Mouse (Mus musculus): ENCODE results near the gene Ky. TPM values are rescaled to one million over a fixed set of nuclear protein-coding genes. Genes with fewer than 3 reads are reported as not detected.

The Ky gene
- total RNA-seq, 1 experiment: 0.04 TPM

DNA sequence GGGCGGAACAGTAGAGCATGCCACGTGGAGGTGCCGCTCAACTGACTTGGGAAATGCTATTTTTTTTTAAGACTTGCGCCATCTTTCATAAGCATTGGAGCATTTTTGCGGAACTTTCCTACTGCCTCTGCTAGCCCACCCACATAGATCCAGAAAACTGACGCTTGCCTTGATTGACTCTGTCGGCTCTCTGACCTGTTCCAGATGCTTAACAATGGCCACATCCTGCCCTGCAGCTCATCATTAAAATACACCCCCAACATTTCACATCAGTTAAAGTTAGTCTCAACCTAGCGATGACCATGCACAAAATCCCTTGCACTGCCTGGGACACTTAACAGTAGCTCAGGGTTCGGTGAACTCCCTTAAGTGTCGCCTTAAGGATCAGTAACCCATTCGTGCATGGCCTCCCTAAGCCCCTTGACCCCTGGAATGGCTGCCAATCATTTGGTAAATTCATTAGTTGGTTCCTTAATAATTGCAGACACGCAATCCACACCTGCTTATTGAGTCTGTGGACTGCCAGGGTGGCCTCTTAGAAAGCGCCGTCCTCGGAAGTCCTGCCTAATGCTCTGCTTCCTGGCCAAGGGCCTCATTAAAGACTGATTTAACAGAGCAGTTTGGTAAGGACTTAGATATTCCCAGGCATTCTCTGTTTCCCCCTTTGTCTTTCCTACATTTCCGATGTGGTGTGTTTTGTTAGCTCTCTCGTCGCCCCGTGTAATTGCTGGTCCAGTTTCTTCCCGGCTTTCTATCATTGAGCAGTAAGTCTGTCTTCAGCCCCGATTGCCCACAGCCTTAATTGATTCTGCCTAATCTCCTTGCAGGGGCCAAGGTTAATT is 25.7 kb downstream of the Ky start:
- no peaks in the 10 kb centered on the region for H3K9me3 ChIP-seq (ENCODE audit: control insufficient read depth, insufficient read depth, low read depth, low read length)
- no peak for TF ChIP-seq MAFK (IDR thresholded peaks at IDR 0.05; ENCODE audit: insufficient read depth, low read depth, low read length)
- TF ChIP-seq ZNF384 (IDR thresholded peaks at IDR 0.05; ENCODE audit: low read depth, low read length): no peak
- no peak for TF ChIP-seq ZC3H11A (IDR thresholded peaks at IDR 0.05; ENCODE audit: borderline replicate concordance, low read depth, low read length)
- no peak for TF ChIP-seq HCFC1 (IDR thresholded peaks at IDR 0.05; ENCODE audit: borderline replicate concordance, insufficient read depth, low read length)
- no peak for TF ChIP-seq CHD2 (IDR thresholded peaks at IDR 0.05; ENCODE audit: low read depth, low read length)
- no peak overlapping the region for H3K9ac ChIP-seq (ENCODE audit: insufficient read depth, low read depth, low read length, poor library complexity, severe bottlenecking)
- in situ Hi-C loops (cut with MboI; ENCODE audit: low sequenced_read_pairs in 2 of 2, unreplicated experiment in 2 of 2): no loop called here
- no peak overlapping the region for H3K4me3 ChIP-seq (ENCODE audit: insufficient read depth in 1 of 2, low read depth in 1 of 2, low read length in 2 of 2, poor library complexity in 1 of 2, severe bottlenecking in 1 of 2)
- H3K4me1 ChIP-seq (ENCODE audit: control insufficient read depth in 2 of 2, insufficient read depth in 2 of 2, low read length in 2 of 2, poor library complexity in 1 of 2): peaks cover 2 to 7% of the 10 kb centered on the region in 2 experiments; a peak in 2 of 4 replicates
- H3K36me3 ChIP-seq (ENCODE audit: control insufficient read depth, insufficient read depth, low read length, poor library complexity, severe bottlenecking): no peaks in the 10 kb centered on the region
- no peak for DNase-seq (ENCODE audit: low read depth, low spot score)
- no peak overlapping the region for H3K27ac ChIP-seq (ENCODE audit: insufficient read depth, low read depth, low read length, poor library complexity, severe bottlenecking)

DNA sequence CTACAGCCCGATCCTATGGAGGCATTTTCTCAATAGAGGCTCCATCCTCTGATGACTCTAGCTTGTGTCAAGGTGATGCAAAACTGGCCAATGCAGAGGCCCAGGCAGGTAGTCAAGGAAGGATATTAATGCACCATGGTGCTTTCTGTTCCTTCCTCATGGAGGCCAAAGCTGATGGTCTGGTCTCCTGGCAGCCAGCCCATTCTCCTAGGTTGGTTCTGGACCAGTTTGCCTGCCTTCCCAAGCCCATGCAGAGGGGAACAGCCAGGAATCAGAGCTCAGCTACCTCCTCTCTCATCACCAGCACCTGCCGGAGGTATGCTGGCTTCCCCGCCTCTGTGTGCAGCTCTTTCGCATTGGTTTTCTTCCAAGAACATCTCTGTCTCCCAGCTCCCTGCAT is 31.4 kb downstream of the Ky start:
- no peaks in the 10 kb centered on the region for H3K36me3 ChIP-seq (ENCODE audit: control insufficient read depth, insufficient read depth, low read length, poor library complexity, severe bottlenecking)
- H3K9me3 ChIP-seq (ENCODE audit: control insufficient read depth, insufficient read depth, low read depth, low read length): no peaks in the 10 kb centered on the region
- H3K9ac ChIP-seq (ENCODE audit: insufficient read depth, low read depth, low read length, poor library complexity, severe bottlenecking): no peak overlapping the region
- in situ Hi-C loops (cut with MboI; ENCODE audit: low sequenced_read_pairs in 2 of 2, unreplicated experiment in 2 of 2): no loop called here
- no peak overlapping the region for H3K27ac ChIP-seq (ENCODE audit: insufficient read depth, low read depth, low read length, poor library complexity, severe bottlenecking)
- no peak for DNase-seq (ENCODE audit: low read depth, low spot score)
- H3K4me3 ChIP-seq (ENCODE audit: insufficient read depth in 1 of 2, low read depth in 1 of 2, low read length in 2 of 2, poor library complexity in 1 of 2, severe bottlenecking in 1 of 2): no peak overlapping the region
- TF ChIP-seq ZNF384 (IDR thresholded peaks at IDR 0.05; ENCODE audit: low read depth, low read length): no peak
- TF ChIP-seq MAFK (IDR thresholded peaks at IDR 0.05; ENCODE audit: insufficient read depth, low read depth, low read length): no peak
- no peak for TF ChIP-seq ZC3H11A (IDR thresholded peaks at IDR 0.05; ENCODE audit: borderline replicate concordance, low read depth, low read length)
- no peak for TF ChIP-seq HCFC1 (IDR thresholded peaks at IDR 0.05; ENCODE audit: borderline replicate concordance, insufficient read depth, low read length)
- H3K4me1 ChIP-seq (ENCODE audit: control insufficient read depth in 2 of 2, insufficient read depth in 2 of 2, low read length in 2 of 2, poor library complexity in 1 of 2): no peaks in the 10 kb centered on the region

DNA sequence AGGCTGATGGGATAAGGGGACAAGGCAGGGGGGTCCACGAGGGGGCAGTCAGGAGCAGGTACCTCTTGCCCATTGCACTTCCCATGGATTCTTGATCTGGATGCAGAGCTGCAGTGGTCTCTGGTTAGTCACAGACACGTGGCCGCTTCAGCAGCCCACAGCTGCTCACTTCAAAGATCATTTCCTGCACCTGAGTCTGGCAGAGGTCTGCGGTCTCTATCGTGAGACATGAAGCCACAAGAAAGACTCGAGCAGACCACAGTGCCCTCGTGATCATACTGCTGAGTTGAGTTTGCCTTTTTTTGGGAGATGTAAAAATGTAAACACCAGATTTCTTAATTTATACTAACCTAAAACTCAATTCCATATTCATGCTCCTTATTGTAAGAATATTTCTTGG is 34.1 kb downstream of the Ky start:
- no peak for DNase-seq (ENCODE audit: low read depth, low spot score)
- no peak overlapping the region for H3K27ac ChIP-seq (ENCODE audit: insufficient read depth, low read depth, low read length, poor library complexity, severe bottlenecking)
- no peak overlapping the region for H3K9ac ChIP-seq (ENCODE audit: insufficient read depth, low read depth, low read length, poor library complexity, severe bottlenecking)
- no peaks in the 10 kb centered on the region for H3K9me3 ChIP-seq (ENCODE audit: control insufficient read depth, insufficient read depth, low read depth, low read length)
- no peaks in the 10 kb centered on the region for H3K36me3 ChIP-seq (ENCODE audit: control insufficient read depth, insufficient read depth, low read length, poor library complexity, severe bottlenecking)
- no peak overlapping the region for H3K4me3 ChIP-seq (ENCODE audit: insufficient read depth in 1 of 2, low read depth in 1 of 2, low read length in 2 of 2, poor library complexity in 1 of 2, severe bottlenecking in 1 of 2)
- in situ Hi-C loops (cut with MboI; ENCODE audit: low sequenced_read_pairs in 2 of 2, unreplicated experiment in 2 of 2): no loop called here
- no peaks in the 10 kb centered on the region for H3K4me1 ChIP-seq (ENCODE audit: control insufficient read depth in 2 of 2, insufficient read depth in 2 of 2, low read length in 2 of 2, poor library complexity in 1 of 2)
- TF ChIP-seq MAFK (IDR thresholded peaks at IDR 0.05; ENCODE audit: insufficient read depth, low read depth, low read length) (no peak), ZNF384 (IDR thresholded peaks at IDR 0.05; ENCODE audit: low read depth, low read length) (no peak), HCFC1 (IDR thresholded peaks at IDR 0.05; ENCODE audit: borderline replicate concordance, insufficient read depth, low read length) (no peak), ZC3H11A (IDR thresholded peaks at IDR 0.05; ENCODE audit: borderline replicate concordance, low read depth, low read length) (no peak), CHD2 (IDR thresholded peaks at IDR 0.05; ENCODE audit: low read depth, low read length) (no peak)

DNA sequence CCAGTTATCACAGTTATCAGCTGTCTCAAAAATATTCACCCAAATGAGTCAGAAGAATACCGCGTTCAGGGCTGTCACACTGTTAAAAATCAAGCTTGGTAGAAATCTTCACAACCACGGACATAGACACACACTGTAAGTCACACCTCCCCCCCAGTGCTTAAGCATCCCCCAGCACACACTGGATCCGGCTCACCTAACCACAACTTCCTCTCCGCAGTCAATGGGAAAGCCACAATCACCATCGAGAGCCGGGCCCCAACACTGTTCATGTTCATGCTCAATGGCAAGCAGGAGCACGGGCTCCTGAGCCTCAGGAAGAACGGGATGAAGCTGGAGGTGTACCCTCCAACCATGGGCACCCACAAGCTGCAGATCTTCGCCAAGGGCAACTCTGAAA is 36.1 kb downstream of the Ky start:
- in situ Hi-C loops (cut with MboI; ENCODE audit: low sequenced_read_pairs in 2 of 2, unreplicated experiment in 2 of 2): no loop called here
- Histone ChIP-seq H3K4me1 (ENCODE audit: control insufficient read depth in 2 of 2, insufficient read depth in 2 of 2, low read length in 2 of 2, poor library complexity in 1 of 2) (no peaks in the 10 kb centered on the region), H3K27ac (ENCODE audit: insufficient read depth, low read depth, low read length, poor library complexity, severe bottlenecking) (no peak overlapping the region), H3K36me3 (ENCODE audit: control insufficient read depth, insufficient read depth, low read length, poor library complexity, severe bottlenecking) (no peaks in the 10 kb centered on the region), H3K9me3 (ENCODE audit: control insufficient read depth, insufficient read depth, low read depth, low read length) (no peaks in the 10 kb centered on the region), H3K4me3 (ENCODE audit: insufficient read depth in 1 of 2, low read depth in 1 of 2, low read length in 2 of 2, poor library complexity in 1 of 2, severe bottlenecking in 1 of 2) (no peak overlapping the region), H3K9ac (ENCODE audit: insufficient read depth, low read depth, low read length, poor library complexity, severe bottlenecking) (no peak overlapping the region)
- no peak for TF ChIP-seq ZC3H11A (IDR thresholded peaks at IDR 0.05; ENCODE audit: borderline replicate concordance, low read depth, low read length)
- TF ChIP-seq CHD2 (IDR thresholded peaks at IDR 0.05; ENCODE audit: low read depth, low read length): no peak
- TF ChIP-seq ZNF384 (IDR thresholded peaks at IDR 0.05; ENCODE audit: low read depth, low read length): no peak
- no peak for TF ChIP-seq MAFK (IDR thresholded peaks at IDR 0.05; ENCODE audit: insufficient read depth, low read depth, low read length)
- no peak for TF ChIP-seq HCFC1 (IDR thresholded peaks at IDR 0.05; ENCODE audit: borderline replicate concordance, insufficient read depth, low read length)
- DNase-seq (ENCODE audit: low read depth, low spot score): no peak

Measured in ES-E14 (cell line).